Comparison of ENCODE assay signal across 27 mouse cellular contexts in the genomic region with DNA sequence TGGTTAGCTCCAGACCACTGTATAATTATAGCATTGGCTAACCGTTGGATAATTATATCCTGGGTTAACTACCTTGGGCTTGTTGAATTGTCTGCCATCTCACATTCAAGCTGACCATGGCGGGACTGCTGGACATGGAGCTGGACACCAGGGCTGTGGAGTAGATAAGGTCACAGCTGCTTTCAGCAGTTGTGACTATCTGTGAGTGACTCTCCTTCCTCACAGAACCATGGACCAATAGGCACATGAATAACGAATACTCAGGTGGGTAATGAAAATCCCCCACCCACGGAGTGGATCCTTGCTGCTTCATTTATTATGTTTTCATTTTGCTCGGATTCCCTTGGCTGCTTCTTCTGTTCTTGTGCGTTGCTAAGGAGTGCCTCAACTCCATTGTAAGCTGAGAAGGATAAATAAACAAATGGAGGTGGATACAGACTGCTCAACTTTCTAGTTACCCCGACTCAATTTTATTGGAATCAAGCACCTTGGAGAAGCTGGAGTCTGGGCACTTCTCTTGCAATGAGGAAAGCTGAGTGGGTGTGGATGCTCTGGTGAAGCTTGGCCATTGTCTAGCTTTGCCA.
DNase-seq lines count a peak whose midpoint lies in the region; ATAC-seq and TF ChIP-seq lines count a peak whose summit lies in the region.
"Had no signal": no experiment of that assay in that cellular context is flagged by ENCODE, and none has a peak within 500 bp of the region (broad histone marks: within the 10 kb centered on the region; RNA-seq: fewer than 3 reads in every experiment).

No protein-coding gene starts in this region.

- TF ChIP-seq EP300 in heart, postnatal 0 days (IDR thresholded peaks at IDR 0.05; ENCODE audit: low read depth) = no peak

- H3K4me3 ChIP-seq in heart, postnatal 0 days (ENCODE audit: low read depth, low read length) = no peak overlapping the region
- H3K4me3 ChIP-seq in kidney, embryonic 16.5 days (ENCODE audit: low read length) = no peak overlapping the region
- no peak overlapping the region for H3K4me3 ChIP-seq in small intestine, adult 2 months (ENCODE audit: low read depth, low read length)
- H3K4me3 ChIP-seq: embryonic facial prominence, embryonic 12.5 days; forebrain, embryonic 10.5 days; forebrain, embryonic 15.5 days; gastrocnemius, adult 2 months; heart, adult 2 months; limb, embryonic 13.5 days; lung, embryonic 15.5 days; megakaryocyte, embryonic 14.5 days; midbrain, embryonic 12.5 days; neural tube, embryonic 13.5 days had no signal

- CTCF ChIA-PET in Patski (lab: Charles Lee) = interaction anchor here (0.8 to 1.9 kb wide), 11 partner anchors 10 to 398 kb away, joined by 3 to 8 read pairs (median 3); no protein-coding TSS in a partner anchor

- no peaks in the 10 kb centered on the region for H3K27me3 ChIP-seq in heart, postnatal 0 days (ENCODE audit: control insufficient read depth, insufficient read depth, low read length)
- no peaks in the 10 kb centered on the region for H3K27me3 ChIP-seq in kidney, embryonic 16.5 days (ENCODE audit: insufficient read depth, low read length)
- no peaks in the 10 kb centered on the region for H3K27me3 ChIP-seq in Patski
- H3K27me3 ChIP-seq in small intestine, adult 2 months (ENCODE audit: control insufficient read depth, insufficient read depth, low read length) = no peaks in the 10 kb centered on the region
- H3K27me3 ChIP-seq: embryonic facial prominence, embryonic 12.5 days; forebrain, embryonic 15.5 days; limb, embryonic 13.5 days; lung, embryonic 15.5 days; megakaryocyte, embryonic 14.5 days; midbrain, embryonic 12.5 days; neural tube, embryonic 13.5 days had no signal

- POLR2A ChIA-PET in Patski (lab: Charles Lee) = interaction anchor here (0.9 to 1.9 kb wide), 3 partner anchors 22 to 90 kb away, joined by 3 to 5 read pairs (median 4); no protein-coding TSS in a partner anchor

- DNase-seq in heart, postnatal 0 days (ENCODE audit: low spot score) = no peak
- no peak for DNase-seq in heart, adult 18-20 months
- DNase-seq in kidney, postnatal 36 days = no peak
- peak; percentile 71 for DNase-seq in Patski (ENCODE audit: low read depth, low spot score)
- DNase-seq in frontal cortex, postnatal 14 days (ENCODE audit: low spot score in 2 of 2) = no peak
- DNase-seq: adrenal gland, adult 2 months; cerebellum, adult 8-10 months; cerebellum, postnatal 25 days; gastrocnemius, adult 2 months; gastrocnemius, postnatal 36 days; heart, adult 2 months; kidney, postnatal 14 days; lung, postnatal 4 days; thymus, adult 2 months; thymus, postnatal 36 days had no signal

- no peak for TF ChIP-seq POLR2A in small intestine, adult 2 months (IDR thresholded peaks at IDR 0.05; ENCODE audit: low read depth, low read length)

- no peak overlapping the region for H3K4me2 ChIP-seq in heart, postnatal 0 days (ENCODE audit: low read depth, low read length)
- no peak overlapping the region for H3K4me2 ChIP-seq in kidney, embryonic 16.5 days (replicated peaks; ENCODE audit: low read depth, low read length)
- H3K4me2 ChIP-seq: embryonic facial prominence, embryonic 12.5 days; forebrain, embryonic 15.5 days; limb, embryonic 13.5 days; liver, embryonic 11.5 days; lung, embryonic 15.5 days; midbrain, embryonic 12.5 days; neural tube, embryonic 13.5 days had no signal

- no peak overlapping the region for H3K9ac ChIP-seq in heart, postnatal 0 days (replicated peaks; ENCODE audit: low read depth, low read length)
- no peak overlapping the region for H3K9ac ChIP-seq in kidney, embryonic 16.5 days (replicated peaks; ENCODE audit: low read length)
- H3K9ac ChIP-seq: embryonic facial prominence, embryonic 12.5 days; forebrain, embryonic 15.5 days; limb, embryonic 13.5 days; lung, embryonic 15.5 days; midbrain, embryonic 12.5 days; neural tube, embryonic 13.5 days had no signal

- no peak for ATAC-seq in heart, postnatal 0 days (ENCODE audit: insufficient read depth, low read depth)
- peak; percentile 69 for ATAC-seq in kidney, embryonic 16.5 days (ENCODE audit: low FRiP score, low TSS enrichment)
- ATAC-seq in Patski = peak; percentile 28
- ATAC-seq: forebrain, embryonic 15.5 days; hindbrain, embryonic 16.5 days had no signal

- 0 out of 2 replicates have a peak overlapping the region, but pooled peaks have one; percentile 22 for H3K27ac ChIP-seq in heart, postnatal 0 days (ENCODE audit: low read depth)
- peak overlapping the region; percentile 65 for H3K27ac ChIP-seq in kidney, embryonic 16.5 days (ENCODE audit: low read length)
- H3K27ac ChIP-seq in small intestine, adult 2 months (ENCODE audit: insufficient read depth, low read depth, low read length) = peak overlapping the region; percentile 60
- H3K27ac ChIP-seq: embryonic facial prominence, embryonic 12.5 days; forebrain, embryonic 10.5 days; forebrain, embryonic 15.5 days; gastrocnemius, adult 2 months; heart, adult 2 months; limb, embryonic 13.5 days; lung, embryonic 15.5 days; midbrain, embryonic 12.5 days; neural tube, embryonic 13.5 days had no signal

- in situ Hi-C loops in Patski (cut with MboI; ENCODE audit: low pct_unique_long_range_greater_than_20kb) = no loop called here

- H3K9me3 ChIP-seq in heart, postnatal 0 days (replicated peaks; ENCODE audit: control insufficient read depth, low read length) = no peaks in the 10 kb centered on the region
- peaks cover 4% of the 10 kb centered on the region; the same call in 1 of the 2 replicates for H3K9me3 ChIP-seq in kidney, embryonic 16.5 days (ENCODE audit: low read length)
- H3K9me3 ChIP-seq: embryonic facial prominence, embryonic 12.5 days; forebrain, embryonic 15.5 days; limb, embryonic 13.5 days; lung, embryonic 15.5 days; midbrain, embryonic 12.5 days; neural tube, embryonic 13.5 days had no signal

- TF ChIP-seq CTCF in heart, postnatal 0 days (IDR thresholded peaks at IDR 0.05; ENCODE audit: low read depth) = no peak
- TF ChIP-seq CTCF in Patski (IDR thresholded peaks at IDR 0.05) = no peak
- no peak for TF ChIP-seq CTCF in small intestine, adult 2 months (IDR thresholded peaks at IDR 0.05; ENCODE audit: extremely low read depth, insufficient read length, insufficient replicate concordance, low read depth, low read length)

- H3K4me1 ChIP-seq in heart, postnatal 0 days (ENCODE audit: control insufficient read depth, insufficient read depth) = peaks cover 14% of the 10 kb centered on the region
- H3K4me1 ChIP-seq in kidney, embryonic 16.5 days (ENCODE audit: insufficient read depth, low read length) = peaks cover 34% of the 10 kb centered on the region
- peaks cover 19% of the 10 kb centered on the region for H3K4me1 ChIP-seq in small intestine, adult 2 months (ENCODE audit: control insufficient read depth, insufficient read depth, insufficient read length, low read length)
- H3K4me1 ChIP-seq: forebrain, embryonic 15.5 days; megakaryocyte, embryonic 14.5 days; midbrain, embryonic 12.5 days had no signal

- no peaks in the 10 kb centered on the region for H3K36me3 ChIP-seq in heart, postnatal 0 days (replicated peaks; ENCODE audit: control insufficient read depth, insufficient read depth, low read length)
- no peaks in the 10 kb centered on the region for H3K36me3 ChIP-seq in kidney, embryonic 16.5 days (ENCODE audit: insufficient read depth, low read length)
- no peaks in the 10 kb centered on the region for H3K36me3 ChIP-seq in small intestine, adult 2 months (ENCODE audit: control insufficient read depth, insufficient read depth, low read length)
- H3K36me3 ChIP-seq: embryonic facial prominence, embryonic 12.5 days; forebrain, embryonic 15.5 days; limb, embryonic 13.5 days; lung, embryonic 15.5 days; midbrain, embryonic 12.5 days; neural tube, embryonic 13.5 days had no signal

- WGBS in heart, postnatal 0 days = 57% methylated on average over 7 of the region's 7 CpGs
- 18% methylated on average over 7 of the region's 7 CpGs for WGBS in kidney, embryonic 16.5 days
- 53% methylated on average over 7 of the region's 7 CpGs for WGBS in small intestine, adult 2 months
